Mouse (Mus musculus) activated CD4-positive, CD25-positive, alpha-beta regulatory T cell (primary cell): Measurements from ENCODE around the gene Pkp2. TPM values are rescaled to one million over a fixed set of nuclear protein-coding genes. Genes with fewer than 3 reads are reported as not detected.

ENCODE experiments used
- polyA plus RNA-seq, 2 experiments: library from polyadenylated mRNA; unstranded; fragments of 100-300 nt; shearing (Covaris generic); gene quantifications; one replicate each; pipeline ENCODE4 v1.2.1; 2017

Gene Pkp2
- under 1 TPM in 1 of 2 experiments, not detected in 1; 0.20 TPM for polyA plus RNA-seq

DNA sequence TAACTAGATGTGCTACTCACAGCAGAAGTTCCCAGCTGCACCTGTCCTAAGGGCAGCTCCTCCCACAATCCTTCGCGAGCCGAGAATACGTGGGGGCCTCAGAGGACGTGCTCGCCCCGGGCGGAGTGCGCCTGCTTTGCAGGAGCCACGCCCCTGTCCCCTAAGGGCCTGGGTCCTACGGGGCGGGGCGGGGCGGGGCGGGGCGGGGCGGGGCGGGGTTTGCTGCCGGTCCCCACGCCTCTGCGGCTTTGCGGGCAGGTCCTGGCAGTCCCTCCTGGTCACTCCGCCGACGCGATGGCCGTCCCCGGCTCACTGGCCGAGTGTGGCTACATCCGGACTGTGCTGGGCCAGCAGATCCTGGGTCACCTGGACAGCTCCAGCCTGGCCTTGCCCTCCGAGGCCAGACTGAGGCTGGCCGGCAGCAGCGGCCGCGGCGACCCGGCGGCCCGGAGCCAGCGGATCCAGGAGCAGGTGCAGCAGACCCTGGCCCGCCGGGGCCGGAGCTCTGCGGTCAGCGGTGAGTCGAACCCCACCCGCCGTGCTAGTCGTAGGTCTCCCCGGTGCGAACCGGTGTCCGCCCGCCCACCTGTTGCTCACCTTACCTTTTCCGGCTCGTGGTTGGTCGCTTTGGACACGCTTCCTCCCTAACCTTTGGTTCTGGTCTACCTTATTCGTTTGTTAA, at the start of gene Pkp2:
Gene Pkp2 (plus strand): TSS at position 240 of the 682 bp plus-strand sequence.

DNA sequence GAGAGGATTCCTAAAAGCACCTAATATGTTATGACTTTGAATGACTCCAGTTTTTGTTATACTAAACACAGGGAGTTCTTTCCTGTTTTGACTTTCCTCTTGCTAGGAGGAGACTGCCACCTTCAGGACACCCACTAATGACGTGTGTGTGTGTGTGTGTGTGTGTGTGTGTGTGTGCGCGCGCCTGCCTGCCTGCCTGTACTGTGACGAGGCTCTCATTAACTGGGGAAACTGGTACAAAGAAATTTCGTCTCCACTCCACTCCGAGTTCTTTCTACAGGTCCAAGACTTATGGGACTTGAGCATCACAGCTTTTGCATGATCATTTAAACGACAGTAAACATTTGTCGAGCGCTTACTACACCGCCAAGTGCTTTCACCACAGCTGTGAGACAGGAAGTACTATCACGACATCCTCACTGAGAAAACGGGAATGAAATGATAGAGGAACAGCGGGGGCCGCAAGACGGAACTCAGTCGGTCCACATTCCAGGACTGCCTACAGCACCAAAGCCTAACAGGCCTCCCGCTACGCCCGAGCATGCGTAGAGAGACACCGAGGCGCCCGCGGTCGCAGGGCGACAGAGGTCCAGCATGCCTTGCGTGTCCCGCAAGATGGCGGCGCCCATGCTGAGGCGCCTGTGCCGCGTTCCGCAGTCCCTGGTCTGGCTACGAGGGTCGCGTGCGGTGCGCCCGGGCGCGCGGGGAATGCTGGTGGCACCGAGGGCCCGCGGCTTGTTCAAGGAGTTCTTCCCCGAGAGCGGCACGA, 89.4 kb downstream of the Pkp2 start, which contains the start of gene Yars2:
Gene Yars2 (plus strand): TSS at position 597 of the 769 bp plus-strand sequence.

Other genes starting within 250 kb of the Pkp2 start
- gene Yars2, start 89.6 kb downstream of the Pkp2 start, polyA plus RNA-seq, result 10 to 100 TPM; 25.1 to 28.5 TPM
- gene Dnm1l, start 145.6 kb downstream of the Pkp2 start, polyA plus RNA-seq, result 10 to 100 TPM; 42.9 to 46.4 TPM